Mouse (Mus musculus) right cerebral cortex, postnatal 36 days (tissue): Measurements from ENCODE around the gene Olfr1218.
"Not testable (repeated sequence)": the region's sequence is repeated elsewhere in the genome, so short reads cannot be mapped to it uniquely, and the experiment has no call there.

Experiments used
- DNase-seq, 2 experiments: peaks; one replicate each; pipeline ENCODE4 v3.0.0; 2022; ENCODE audit warnings: low spot score in 2 of 2, mixed read lengths in 1 of 2

Olfr1218 gene

GRCm38 (mm10) chr2:89061087-89061486, at the start of gene Olfr1218:
Olfr1218 (minus strand) TSS chr2:89061187.
- DNase-seq = no peak

DNA sequence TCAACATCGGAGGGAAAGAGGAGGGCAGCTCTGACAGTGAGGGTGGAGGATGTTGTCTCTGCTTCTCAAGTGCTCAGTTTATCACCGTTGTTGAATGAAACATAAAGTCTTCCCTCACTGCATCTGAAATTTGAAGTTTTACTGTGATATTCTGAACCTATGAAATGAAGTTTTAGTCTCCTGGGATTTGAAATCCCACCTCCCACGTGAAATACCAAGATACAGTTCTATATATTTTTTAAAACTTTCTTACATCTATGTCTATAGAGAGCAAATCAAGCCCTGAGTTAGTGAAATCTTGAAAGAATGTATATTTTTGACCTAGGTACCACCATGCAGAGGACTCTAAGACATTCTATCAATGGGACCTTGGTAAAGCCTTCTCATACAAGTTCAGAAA, 45.7 kb upstream of the Olfr1218 start, which contains the start of gene Olfr1220:
Gene Olfr1220 (minus strand): TSS at position 101 of the 400 bp plus-strand sequence.
- no peak for DNase-seq

GRCm38 (mm10) chr2:89105651-89106050, 44.7 kb upstream of the Olfr1218 start:
- no peak for DNase-seq

DNA sequence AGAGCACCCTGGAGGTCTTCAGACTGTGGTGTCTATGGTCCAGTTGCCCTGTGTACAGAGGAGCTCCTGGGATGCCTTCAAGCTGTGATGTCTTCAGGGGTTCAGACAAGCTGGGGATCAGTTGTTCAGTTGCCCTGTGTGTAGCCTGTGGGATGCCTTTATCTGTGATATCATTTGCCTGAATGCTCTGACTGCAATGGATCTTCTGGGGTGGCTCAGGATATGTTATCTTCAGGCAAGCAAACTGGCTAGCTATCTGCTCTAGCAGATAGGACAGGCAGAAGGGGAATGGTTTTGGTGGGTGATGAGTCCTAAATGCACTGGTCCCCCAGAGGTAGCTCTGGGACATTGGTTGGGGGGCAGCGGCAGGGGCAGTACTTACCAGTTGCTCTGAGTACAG, 32.9 kb upstream of the Olfr1218 start:
- DNase-seq = no peak

DNA sequence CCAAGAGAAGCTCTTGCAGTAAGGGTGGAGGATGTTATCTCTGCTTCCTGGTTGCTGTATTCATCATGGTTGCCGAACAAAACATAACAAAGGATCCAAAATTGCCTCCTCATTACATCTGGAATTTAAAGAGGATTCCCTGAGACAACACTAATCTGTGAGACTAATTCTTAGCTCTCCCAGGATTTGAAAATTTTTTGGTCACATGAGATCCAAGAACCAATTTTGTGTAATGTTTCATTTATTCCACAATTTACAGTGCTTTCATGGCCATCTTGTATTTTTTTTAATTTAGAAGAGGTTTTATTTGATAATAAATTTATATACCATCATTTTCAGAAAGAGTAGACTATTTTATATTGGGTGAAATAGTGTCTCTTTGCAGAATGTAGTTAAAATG, 22.4 kb upstream of the Olfr1218 start, which contains the start of gene Olfr1219:
Gene Olfr1219 (minus strand): TSS at position 101 of the 400 bp plus-strand sequence.
- no peak for DNase-seq

- no peak for DNase-seq
These were observed 20.5 kb upstream of the Olfr1218 start for GRCm38 (mm10) chr2:89081487-89081886.

GRCm38 (mm10) chr2:89031965-89032364, 29.0 kb downstream of the Olfr1218 start, which contains the start of gene Olfr1217:
Olfr1217 (minus strand) TSS chr2:89032065.
- DNase-seq = no peak

GRCm38 (mm10) chr2:89021436-89021835, 39.6 kb downstream of the Olfr1218 start:
- DNase-seq = not testable (repeated sequence)

- no peak for DNase-seq
These were observed 42.7 kb downstream of the Olfr1218 start, which contains the start of gene Olfr1216 for GRCm38 (mm10) chr2:89018240-89018639. Olfr1216 (minus strand) TSS chr2:89018340.

- DNase-seq = no peak
These were observed 54.1 kb downstream of the Olfr1218 start, which contains the start of gene Olfr1215 for GRCm38 (mm10) chr2:89006873-89007272. Olfr1215 (minus strand) TSS chr2:89006973.
